Mouse (Mus musculus) urinary bladder, postnatal 10 days (tissue): ENCODE measurements at regions not wholly inside any gene's neighbourhood (a gene's known extent, or its start where the extent isn't known, plus 50 kb on each side); places are given as distances from the start of the nearest gene placed in this dataset.

Experiments
- DNase-seq: peaks from one replicate; pipeline ENCODE4 v3.0.0; 2022; ENCODE audit warnings: low spot score

- no peak for DNase-seq
Measured at GRCm38 (mm10) chr16:76577206-76577605, 203.6 kb upstream of the Nrip1 start.

- DNase-seq = no peak
Measured at GRCm38 (mm10) chr16:76575281-76575680, 201.7 kb upstream of the Nrip1 start.

GRCm38 (mm10) chr16:76566220-76566619 is 192.6 kb upstream of the Nrip1 start:
- DNase-seq = no peak

- no peak for DNase-seq
Measured at GRCm38 (mm10) chr16:76554846-76555245, 181.2 kb upstream of the Nrip1 start.

GRCm38 (mm10) chr16:76549628-76550027 is 176.0 kb upstream of the Nrip1 start:
- DNase-seq = no peak

GRCm38 (mm10) chr16:76547087-76547486 is 173.5 kb upstream of the Nrip1 start:
- DNase-seq = no peak

- DNase-seq = no peak
Measured at GRCm38 (mm10) chr16:76546632-76547031, 173.0 kb upstream of the Nrip1 start.

- no peak for DNase-seq
Measured at GRCm38 (mm10) chr16:76545942-76546341, 172.3 kb upstream of the Nrip1 start.

- DNase-seq = no peak
Measured at GRCm38 (mm10) chr16:76544972-76545371, 171.3 kb upstream of the Nrip1 start.

- DNase-seq = no peak
Measured at GRCm38 (mm10) chr16:76540964-76541363, 167.3 kb upstream of the Nrip1 start.

- no peak for DNase-seq
Measured at GRCm38 (mm10) chr16:76540328-76540923, 166.8 kb upstream of the Nrip1 start.

GRCm38 (mm10) chr16:76539669-76540068 is 166.0 kb upstream of the Nrip1 start:
- DNase-seq = no peak

- DNase-seq = no peak
Measured at GRCm38 (mm10) chr16:76537871-76538270, 164.2 kb upstream of the Nrip1 start.

- DNase-seq = no peak
Measured at GRCm38 (mm10) chr16:76532928-76533217, 159.2 kb upstream of the Nrip1 start.

- DNase-seq = no peak
Measured at GRCm38 (mm10) chr16:76532142-76532927, 158.7 kb upstream of the Nrip1 start.

GRCm38 (mm10) chr16:76530886-76531285 is 157.3 kb upstream of the Nrip1 start:
- DNase-seq = no peak

GRCm38 (mm10) chr16:76529613-76530012 is 156.0 kb upstream of the Nrip1 start:
- no peak for DNase-seq

- no peak for DNase-seq
Measured at GRCm38 (mm10) chr16:76527106-76527949, 153.7 kb upstream of the Nrip1 start.

- DNase-seq = no peak
Measured at GRCm38 (mm10) chr16:76525563-76525962, 151.9 kb upstream of the Nrip1 start.

GRCm38 (mm10) chr16:76524921-76525320 is 151.3 kb upstream of the Nrip1 start:
- no peak for DNase-seq

- DNase-seq = no peak
Measured at GRCm38 (mm10) chr16:76521142-76521541, 147.5 kb upstream of the Nrip1 start.

- DNase-seq = no peak
Measured at GRCm38 (mm10) chr16:76520643-76520993, 147.0 kb upstream of the Nrip1 start.
